Mouse (Mus musculus): ENCODE data around the gene Myo9a. TPM values are rescaled to one million over a fixed set of nuclear protein-coding genes. Genes with fewer than 3 reads are reported as not detected.

Myo9a gene
- polyA plus RNA-seq, 1 experiment = 7.5 TPM

DNA sequence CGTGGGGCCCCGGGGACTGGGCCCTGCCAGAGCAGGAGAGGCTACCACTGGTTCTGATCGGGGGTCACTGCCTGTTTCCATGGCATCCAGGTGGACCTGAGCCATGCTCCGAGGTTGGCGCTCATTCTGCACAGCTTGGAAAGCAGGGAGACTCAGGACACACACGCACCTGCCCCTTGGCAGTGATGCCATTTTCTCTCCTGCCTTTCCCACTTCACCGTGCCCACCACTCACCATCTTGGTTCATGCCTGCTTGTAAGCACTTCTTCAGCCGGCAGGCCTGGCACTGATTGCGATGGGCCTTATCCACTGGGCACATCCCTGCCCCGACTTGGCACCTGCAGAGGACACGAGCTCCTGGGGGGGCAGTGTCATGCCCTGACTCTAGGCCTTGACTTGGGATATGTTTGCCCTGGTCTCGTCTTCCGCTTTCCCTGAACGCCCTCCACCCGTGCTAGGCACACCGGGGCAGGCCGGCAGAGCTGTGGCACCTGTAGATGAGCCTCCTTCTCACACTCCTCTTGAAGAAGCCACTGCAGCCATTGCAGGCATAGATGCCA lies 198.1 kb downstream of the Myo9a start:
- WGBS = 86% methylated on average over 17 of the region's 17 CpGs
- no peak overlapping the region for H3K27ac ChIP-seq (ENCODE audit: control insufficient read depth, insufficient read depth, low read depth, low read length, poor library complexity)
- TF ChIP-seq CTCF (IDR thresholded peaks at IDR 0.05; ENCODE audit: control insufficient read depth, insufficient read depth, low read length) = no peak
- no peak for TF ChIP-seq POLR2A (IDR thresholded peaks at IDR 0.05; ENCODE audit: borderline replicate concordance, control insufficient read depth, low read depth, low read length)
- no peaks in the 10 kb centered on the region for H3K4me1 ChIP-seq (ENCODE audit: control insufficient read depth, insufficient read depth, low read length)
- no peak overlapping the region for H3K4me3 ChIP-seq (replicated peaks; ENCODE audit: control insufficient read depth, low read depth, low read length)

DNA sequence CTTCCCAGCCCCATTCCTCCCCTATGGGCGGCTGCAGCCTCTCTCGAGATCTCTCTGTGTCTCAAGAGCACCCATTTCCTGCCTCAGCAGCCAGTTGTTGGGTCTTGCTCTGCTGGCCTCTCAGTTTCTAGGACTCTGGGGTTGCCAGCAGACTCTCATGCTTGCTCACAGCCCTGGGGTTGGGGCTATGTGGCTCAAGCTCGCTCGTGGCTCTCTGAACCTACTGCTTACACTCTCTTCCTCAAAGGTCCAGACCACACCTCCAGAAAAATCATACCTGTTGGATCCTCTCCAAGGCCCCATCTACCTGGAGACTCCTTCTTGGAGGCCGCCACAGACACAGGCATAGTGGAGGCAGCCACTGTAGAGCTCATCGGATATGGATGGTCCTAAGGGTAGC lies 198.8 kb downstream of the Myo9a start:
- WGBS = 67% methylated on average over 6 of the region's 6 CpGs
- no peak for TF ChIP-seq POLR2A (IDR thresholded peaks at IDR 0.05; ENCODE audit: borderline replicate concordance, control insufficient read depth, low read depth, low read length)
- no peak for TF ChIP-seq CTCF (IDR thresholded peaks at IDR 0.05; ENCODE audit: control insufficient read depth, insufficient read depth, low read length)
- Histone ChIP-seq H3K27ac (ENCODE audit: control insufficient read depth, insufficient read depth, low read depth, low read length, poor library complexity) (no peak overlapping the region), H3K4me1 (ENCODE audit: control insufficient read depth, insufficient read depth, low read length) (no peaks in the 10 kb centered on the region), H3K4me3 (replicated peaks; ENCODE audit: control insufficient read depth, low read depth, low read length) (no peak overlapping the region)

DNA sequence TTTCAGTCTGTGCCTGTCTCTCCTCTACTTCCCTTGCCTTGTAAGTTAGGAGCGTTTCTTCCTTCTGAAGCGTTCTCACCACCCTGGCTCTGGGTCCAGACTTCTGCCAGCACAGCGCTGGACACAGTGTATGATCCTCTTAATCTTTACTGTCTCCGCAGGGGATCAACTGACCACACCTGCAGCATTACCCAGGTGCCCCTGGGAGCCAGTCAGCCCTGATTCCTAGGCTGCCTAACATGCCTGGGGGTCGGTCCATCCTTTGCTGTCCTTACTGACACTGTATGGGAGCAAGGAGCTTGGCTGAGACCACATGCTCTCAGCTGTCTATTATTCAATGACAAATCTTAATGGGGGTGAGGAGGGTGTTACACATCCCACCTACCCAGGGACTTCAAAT lies 199.3 kb downstream of the Myo9a start:
- H3K4me1 ChIP-seq (ENCODE audit: control insufficient read depth, insufficient read depth, low read length) = no peaks in the 10 kb centered on the region
- no peak overlapping the region for H3K4me3 ChIP-seq (replicated peaks; ENCODE audit: control insufficient read depth, low read depth, low read length)
- TF ChIP-seq POLR2A (IDR thresholded peaks at IDR 0.05; ENCODE audit: borderline replicate concordance, control insufficient read depth, low read depth, low read length) = no peak
- TF ChIP-seq CTCF (IDR thresholded peaks at IDR 0.05; ENCODE audit: control insufficient read depth, insufficient read depth, low read length) = no peak
- WGBS = 84% methylated on average over 5 of the region's 5 CpGs
- no peak overlapping the region for H3K27ac ChIP-seq (ENCODE audit: control insufficient read depth, insufficient read depth, low read depth, low read length, poor library complexity)

DNA sequence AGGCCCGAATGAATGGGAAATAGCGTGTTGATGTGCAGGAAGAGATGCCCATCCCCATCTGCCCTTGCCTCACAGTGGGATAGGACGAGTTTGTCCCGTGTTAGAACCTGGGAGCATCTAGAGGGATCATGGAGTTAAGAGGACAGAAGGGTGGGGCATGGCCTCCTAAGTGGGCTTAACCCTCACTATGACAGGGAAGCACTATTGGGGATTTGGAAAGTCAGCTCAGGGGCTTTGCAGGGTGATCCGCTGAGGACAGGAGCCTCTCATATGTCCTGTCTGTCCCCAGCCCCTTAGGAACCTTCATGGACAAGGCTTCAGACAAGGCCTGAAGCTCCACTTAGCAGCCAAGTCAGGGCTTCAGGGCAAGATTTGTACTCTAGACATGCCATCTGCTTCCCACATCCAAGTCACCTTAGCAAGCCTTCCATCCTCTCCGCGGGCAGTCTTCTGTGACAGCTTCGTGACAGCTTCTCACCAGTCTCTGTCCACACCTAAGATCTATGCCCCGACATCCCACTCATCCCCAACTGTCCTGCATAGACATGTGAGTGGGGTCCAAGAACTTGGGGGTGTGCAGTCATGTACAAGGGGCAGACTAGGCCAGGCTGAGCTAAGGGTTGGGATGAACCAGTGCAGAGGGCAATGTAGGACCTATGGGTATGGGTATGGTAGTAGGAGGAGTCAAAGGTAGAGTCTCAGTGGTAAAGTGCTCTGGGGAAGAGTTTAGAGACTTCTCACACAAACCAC lies 200.5 kb downstream of the Myo9a start:
- 83% methylated on average over 9 of the region's 9 CpGs for WGBS
- Histone ChIP-seq H3K4me1 (ENCODE audit: control insufficient read depth, insufficient read depth, low read length) (no peaks in the 10 kb centered on the region), H3K4me3 (replicated peaks; ENCODE audit: control insufficient read depth, low read depth, low read length) (no peak overlapping the region), H3K27ac (ENCODE audit: control insufficient read depth, insufficient read depth, low read depth, low read length, poor library complexity) (no peak overlapping the region)
- no peak for TF ChIP-seq POLR2A (IDR thresholded peaks at IDR 0.05; ENCODE audit: borderline replicate concordance, control insufficient read depth, low read depth, low read length)
- no peak for TF ChIP-seq CTCF (IDR thresholded peaks at IDR 0.05; ENCODE audit: control insufficient read depth, insufficient read depth, low read length)

DNA sequence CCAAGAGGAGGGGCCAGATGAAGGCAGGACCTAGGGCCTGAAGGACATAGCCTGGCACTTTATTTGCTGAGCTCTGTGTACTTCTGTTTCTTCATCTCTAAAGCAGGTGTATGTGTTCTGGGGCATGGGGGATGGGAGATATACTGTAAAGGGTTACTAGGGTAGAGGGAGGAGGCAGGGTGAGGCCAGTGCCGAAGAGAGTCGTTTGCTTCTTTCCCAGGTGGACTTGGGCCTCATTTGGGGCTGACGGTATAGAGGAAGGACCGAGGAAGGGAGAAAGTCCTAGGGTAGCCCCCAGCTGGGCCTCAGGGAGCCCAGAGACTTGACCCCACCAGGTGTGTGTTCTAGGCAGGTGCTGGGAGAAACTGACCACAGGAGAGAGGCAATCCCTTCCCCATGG lies 201.2 kb downstream of the Myo9a start:
- H3K4me3 ChIP-seq (replicated peaks; ENCODE audit: control insufficient read depth, low read depth, low read length) = no peak overlapping the region
- TF ChIP-seq POLR2A (IDR thresholded peaks at IDR 0.05; ENCODE audit: borderline replicate concordance, control insufficient read depth, low read depth, low read length) = no peak
- no peak for TF ChIP-seq CTCF (IDR thresholded peaks at IDR 0.05; ENCODE audit: control insufficient read depth, insufficient read depth, low read length)
- 85% methylated on average over 4 of the region's 4 CpGs for WGBS
- H3K27ac ChIP-seq (ENCODE audit: control insufficient read depth, insufficient read depth, low read depth, low read length, poor library complexity) = no peak overlapping the region
- H3K4me1 ChIP-seq (ENCODE audit: control insufficient read depth, insufficient read depth, low read length) = no peaks in the 10 kb centered on the region

DNA sequence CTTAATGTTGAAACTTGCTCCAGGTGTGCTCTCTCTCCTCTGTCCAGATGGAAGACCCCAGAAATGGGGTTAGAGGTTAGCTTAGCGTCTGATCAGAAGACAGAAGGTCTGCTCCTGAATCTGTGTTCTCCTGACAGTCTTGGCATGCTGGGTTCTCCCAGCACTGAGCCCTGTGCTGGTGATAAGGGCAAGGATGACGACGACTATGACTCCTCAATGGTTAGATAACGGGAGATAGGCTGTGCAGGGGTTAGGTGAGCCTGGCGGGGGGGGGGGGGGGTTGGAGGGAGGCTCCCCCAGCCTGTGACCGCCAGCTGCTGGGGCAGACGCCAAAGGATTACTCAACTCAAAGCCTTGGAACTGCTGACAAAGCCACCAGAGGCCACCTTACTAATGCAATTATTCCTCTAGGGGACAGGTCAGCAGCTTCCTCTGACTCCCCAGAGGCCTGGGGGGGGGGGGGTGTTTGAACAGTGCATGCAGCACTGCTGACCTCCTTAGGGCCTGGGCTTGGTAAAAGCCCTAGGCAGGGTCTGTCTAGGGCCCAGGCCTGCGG lies 201.9 kb downstream of the Myo9a start:
- 68% methylated on average over 8 of the region's 8 CpGs for WGBS
- Histone ChIP-seq H3K4me1 (ENCODE audit: control insufficient read depth, insufficient read depth, low read length) (no peaks in the 10 kb centered on the region), H3K27ac (ENCODE audit: control insufficient read depth, insufficient read depth, low read depth, low read length, poor library complexity) (no peak overlapping the region), H3K4me3 (replicated peaks; ENCODE audit: control insufficient read depth, low read depth, low read length) (no peak overlapping the region)
- no peak for TF ChIP-seq CTCF (IDR thresholded peaks at IDR 0.05; ENCODE audit: control insufficient read depth, insufficient read depth, low read length)
- TF ChIP-seq POLR2A (IDR thresholded peaks at IDR 0.05; ENCODE audit: borderline replicate concordance, control insufficient read depth, low read depth, low read length) = no peak

DNA sequence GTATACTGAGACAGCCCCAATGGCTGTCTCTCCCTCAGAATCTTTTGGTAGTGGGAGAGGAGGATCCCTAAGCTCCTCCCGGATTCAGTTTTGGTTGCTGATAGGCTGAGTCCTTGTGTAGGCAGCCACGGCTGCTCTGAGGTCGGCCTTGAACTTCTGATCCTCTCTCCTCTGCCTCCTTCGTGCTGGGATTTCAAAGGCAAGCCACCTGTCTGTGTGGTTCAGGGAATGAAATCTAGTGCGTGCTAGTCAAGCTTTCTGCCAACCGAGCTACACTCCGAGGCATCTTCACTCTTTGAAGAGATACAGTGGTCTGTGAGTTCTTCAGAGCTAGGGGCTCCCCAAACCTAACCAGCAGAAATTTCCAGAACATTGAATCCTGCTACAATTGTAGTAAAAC lies 202.9 kb downstream of the Myo9a start:
- H3K27ac ChIP-seq (ENCODE audit: control insufficient read depth, insufficient read depth, low read depth, low read length, poor library complexity) = no peak overlapping the region
- H3K4me1 ChIP-seq (ENCODE audit: control insufficient read depth, insufficient read depth, low read length) = no peaks in the 10 kb centered on the region
- H3K4me3 ChIP-seq (replicated peaks; ENCODE audit: control insufficient read depth, low read depth, low read length) = no peak overlapping the region
- TF ChIP-seq CTCF (IDR thresholded peaks at IDR 0.05; ENCODE audit: control insufficient read depth, insufficient read depth, low read length) (no peak), POLR2A (IDR thresholded peaks at IDR 0.05; ENCODE audit: borderline replicate concordance, control insufficient read depth, low read depth, low read length) (no peak)
- 75% methylated on average over 7 of the region's 7 CpGs for WGBS

DNA sequence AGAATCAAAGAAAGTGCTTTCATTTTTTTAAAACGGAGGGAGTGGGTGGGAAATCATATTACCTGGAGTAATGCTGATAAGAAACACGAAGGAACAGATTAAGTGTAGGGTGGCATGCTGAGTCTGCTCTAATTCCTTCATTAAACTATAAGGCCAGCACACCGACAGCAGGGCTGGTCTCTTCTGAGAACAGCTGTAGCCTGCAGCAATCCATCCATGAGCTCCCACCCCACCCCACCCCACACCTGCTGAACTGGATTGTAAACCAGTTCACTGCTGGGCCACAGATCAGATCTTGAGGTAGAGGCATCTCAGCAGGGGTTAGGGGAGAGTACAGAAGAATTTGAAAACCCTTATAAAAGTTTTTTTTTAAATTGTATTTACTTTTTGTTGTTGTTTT lies 204.5 kb downstream of the Myo9a start:
- Histone ChIP-seq H3K27ac (ENCODE audit: control insufficient read depth, insufficient read depth, low read depth, low read length, poor library complexity) (no peak overlapping the region), H3K4me3 (replicated peaks; ENCODE audit: control insufficient read depth, low read depth, low read length) (no peak overlapping the region), H3K4me1 (ENCODE audit: control insufficient read depth, insufficient read depth, low read length) (no peaks in the 10 kb centered on the region)
- 70% methylated on average over 3 of the region's 3 CpGs for WGBS
- TF ChIP-seq CTCF (IDR thresholded peaks at IDR 0.05; ENCODE audit: control insufficient read depth, insufficient read depth, low read length) = no peak
- TF ChIP-seq POLR2A (IDR thresholded peaks at IDR 0.05; ENCODE audit: borderline replicate concordance, control insufficient read depth, low read depth, low read length) = no peak

Data from bone marrow, adult 2 months (tissue).